Mouse (Mus musculus) right cerebral cortex, postnatal 4 days (tissue): ENCODE measurements at regions not wholly inside any gene's neighbourhood (a gene's known extent, or its start where the extent isn't known, plus 50 kb on each side); places are given as distances from the start of the nearest gene placed in this dataset.

Experiments used
- DNase-seq: peaks from one replicate; pipeline ENCODE4 v3.0.0-alpha.2; 2022

DNA sequence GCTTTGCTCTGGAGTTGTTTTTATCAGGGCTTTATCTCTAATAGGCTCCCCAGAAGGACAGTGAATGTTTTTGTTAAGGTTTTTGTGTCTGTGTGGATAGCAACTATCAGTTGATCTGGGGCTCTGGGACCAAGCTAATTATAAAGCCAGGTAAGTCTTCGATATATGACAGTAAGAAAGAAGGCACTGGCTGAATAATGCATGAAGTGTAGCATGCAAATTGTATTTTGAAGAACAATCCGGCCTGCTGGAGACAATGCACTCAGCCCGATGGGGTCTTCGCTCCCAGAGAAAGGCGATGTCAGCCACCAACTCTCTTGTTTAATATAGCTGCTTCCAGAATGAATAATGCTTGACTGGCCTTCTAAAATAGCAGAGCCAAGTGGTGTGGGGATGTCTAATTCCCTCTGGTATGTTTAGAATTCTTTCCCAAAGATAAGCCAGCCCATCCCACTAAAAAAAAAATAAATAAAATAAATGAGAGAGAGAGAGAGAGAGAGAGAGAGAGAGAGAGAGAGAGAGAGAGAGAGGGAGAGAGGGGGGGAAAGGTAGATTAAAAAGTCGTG is 68.6 kb downstream of the Dad1 start:
- DNase-seq = no peak

DNA sequence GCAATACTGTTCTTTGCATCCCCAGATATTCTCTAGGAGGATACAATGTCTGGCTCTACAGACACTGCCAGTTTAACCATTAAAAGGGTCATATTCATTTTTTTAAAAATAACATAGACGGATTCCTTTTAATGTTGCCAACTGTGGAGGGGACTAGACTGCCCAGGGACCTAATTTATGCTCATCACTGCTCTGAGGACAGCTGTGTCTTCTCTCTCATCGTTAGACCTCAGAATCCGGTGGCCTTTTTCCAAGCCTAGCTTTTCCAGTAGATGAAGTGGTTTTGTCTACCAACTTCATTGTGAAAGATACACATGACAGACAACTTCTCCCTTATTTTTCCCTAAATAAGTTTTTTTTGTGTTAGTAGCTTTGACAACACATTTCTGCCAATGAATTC is 70.0 kb downstream of the Dad1 start:
- no peak for DNase-seq

DNA sequence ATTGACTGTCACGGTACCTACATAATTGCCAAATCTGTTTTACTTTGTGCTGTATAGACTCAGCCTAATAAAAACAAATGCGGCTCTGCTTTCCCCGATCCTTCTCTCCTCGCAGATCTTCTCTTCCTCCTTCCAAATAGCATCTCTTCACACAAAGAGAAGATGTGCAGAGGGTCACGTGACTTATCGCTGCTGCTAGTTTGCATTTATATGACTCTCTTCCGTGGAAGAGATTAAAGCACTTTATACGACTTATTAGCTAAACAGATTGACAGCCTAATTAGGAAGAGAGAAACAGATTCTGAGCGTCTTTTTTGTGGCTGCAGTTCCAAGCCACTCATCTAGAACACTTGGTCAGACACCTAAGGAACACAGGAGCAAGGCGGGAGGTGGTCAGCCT is 71.1 kb downstream of the Dad1 start:
- DNase-seq = no peak

DNA sequence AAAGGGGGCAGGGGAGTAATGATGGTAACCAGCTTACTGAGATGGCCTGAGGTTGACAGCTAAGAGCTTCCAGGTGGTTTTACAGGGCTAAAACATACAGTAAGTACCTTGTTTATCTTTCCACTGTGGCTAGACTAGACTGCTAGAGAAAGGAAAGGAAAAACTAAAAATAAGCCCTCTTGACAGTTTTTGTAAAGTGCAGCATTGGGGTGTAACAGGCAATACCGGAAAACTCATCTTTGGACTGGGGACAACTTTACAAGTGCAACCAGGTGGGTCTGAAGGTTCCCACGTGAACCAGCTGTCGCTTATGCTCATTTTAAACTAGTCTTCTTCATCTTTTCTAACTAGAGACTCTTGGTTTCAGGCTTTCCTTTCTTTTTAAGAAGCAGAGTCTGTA is 72.6 kb downstream of the Dad1 start:
- DNase-seq = no peak

DNA sequence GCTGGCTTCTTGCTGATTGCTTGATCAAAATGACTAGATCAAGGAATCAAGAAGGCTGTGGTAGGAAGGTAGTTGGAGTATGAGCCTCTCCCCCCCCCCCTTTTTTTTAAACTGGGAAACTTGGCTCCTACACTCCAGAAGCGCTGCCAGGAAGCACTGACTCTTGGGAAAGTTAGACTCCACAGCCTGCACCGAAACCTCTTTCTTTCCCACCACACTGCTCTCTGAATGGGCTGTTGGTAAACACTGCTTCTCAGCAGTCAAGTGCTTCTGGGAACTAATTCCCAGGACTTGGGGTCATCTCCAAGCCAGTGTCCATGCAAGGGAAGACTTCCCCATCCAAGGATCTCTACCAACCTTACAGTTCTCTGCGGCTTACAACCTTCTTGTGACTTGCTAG is 73.2 kb downstream of the Dad1 start:
- no peak for DNase-seq

DNA sequence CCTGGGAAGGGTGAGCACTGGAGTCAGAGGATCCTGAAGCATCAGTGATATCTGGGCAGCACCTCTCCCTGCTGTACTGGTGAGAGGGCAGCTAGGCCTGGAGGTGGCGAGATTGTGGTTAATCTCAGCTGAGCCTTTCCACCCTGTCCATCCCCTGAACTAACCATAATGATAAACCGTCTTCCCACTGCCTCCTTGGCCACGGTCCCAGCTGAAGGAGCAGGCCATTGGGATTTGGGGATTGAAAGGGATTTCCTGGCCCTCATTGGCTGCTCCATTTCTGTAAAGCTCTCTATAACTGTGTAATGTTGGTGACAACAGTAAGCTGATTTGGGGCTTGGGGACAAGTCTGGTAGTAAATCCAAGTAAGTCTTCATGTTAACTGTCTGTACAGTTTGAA is 73.6 kb downstream of the Dad1 start:
- DNase-seq = no peak

DNA sequence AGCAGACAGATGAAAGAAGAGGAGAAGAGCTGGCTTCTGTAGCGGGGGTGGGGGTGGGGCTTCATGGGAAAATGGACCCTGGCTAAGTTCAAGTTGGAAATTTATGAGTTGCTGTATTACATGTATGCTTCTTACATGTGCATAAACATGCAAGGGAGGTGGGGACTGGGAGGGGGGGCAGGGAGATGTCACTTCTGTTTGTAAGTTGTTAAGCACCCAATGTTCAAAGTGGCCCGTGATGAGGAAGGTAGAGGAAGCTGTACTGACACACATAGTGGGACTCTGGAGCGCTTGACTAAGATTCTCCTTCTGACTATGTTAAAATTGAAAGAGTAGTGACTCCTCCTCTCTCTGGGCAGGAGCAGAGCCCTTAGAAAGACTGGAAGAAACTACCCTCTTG is 75.0 kb downstream of the Dad1 start:
- DNase-seq = no peak

DNA sequence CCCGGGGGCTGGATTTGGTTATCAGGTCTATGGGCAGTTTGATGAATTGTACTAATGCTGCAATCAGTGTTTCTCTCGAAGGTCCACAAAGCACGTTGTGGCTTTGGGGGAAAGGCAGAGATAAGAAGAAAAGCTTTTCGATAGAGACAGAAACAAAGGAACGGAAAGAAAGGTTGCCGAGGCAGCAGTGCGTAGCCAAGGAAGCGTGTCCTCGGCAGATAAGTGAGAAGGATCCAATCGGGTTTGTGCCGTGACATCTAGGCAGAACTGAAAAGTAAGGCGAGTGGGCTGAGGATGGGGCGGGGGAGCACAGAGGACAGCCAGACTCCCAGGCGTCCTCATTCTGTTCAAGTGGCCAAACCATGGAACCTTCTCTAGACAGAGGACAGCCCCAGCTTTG is 77.4 kb downstream of the Dad1 start:
- no peak for DNase-seq

DNA sequence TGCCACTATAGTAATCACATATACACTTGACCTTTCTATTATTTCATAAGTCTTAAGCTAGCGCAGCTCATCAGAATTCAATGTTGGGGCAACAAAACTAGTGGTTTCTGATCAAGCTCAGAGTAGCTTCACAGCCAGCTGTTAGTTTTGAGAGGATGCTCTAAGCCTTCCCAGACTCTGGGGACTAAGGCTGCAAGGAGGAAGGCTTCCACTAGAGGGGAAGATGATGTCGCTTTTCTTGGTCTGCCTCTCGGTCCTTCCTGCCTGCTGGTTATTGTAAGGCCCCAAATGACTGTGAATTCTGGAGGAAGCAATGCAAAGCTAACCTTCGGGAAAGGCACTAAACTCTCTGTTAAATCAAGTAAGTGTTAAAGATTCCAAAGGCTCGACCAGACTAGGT is 78.4 kb downstream of the Dad1 start:
- DNase-seq = no peak

DNA sequence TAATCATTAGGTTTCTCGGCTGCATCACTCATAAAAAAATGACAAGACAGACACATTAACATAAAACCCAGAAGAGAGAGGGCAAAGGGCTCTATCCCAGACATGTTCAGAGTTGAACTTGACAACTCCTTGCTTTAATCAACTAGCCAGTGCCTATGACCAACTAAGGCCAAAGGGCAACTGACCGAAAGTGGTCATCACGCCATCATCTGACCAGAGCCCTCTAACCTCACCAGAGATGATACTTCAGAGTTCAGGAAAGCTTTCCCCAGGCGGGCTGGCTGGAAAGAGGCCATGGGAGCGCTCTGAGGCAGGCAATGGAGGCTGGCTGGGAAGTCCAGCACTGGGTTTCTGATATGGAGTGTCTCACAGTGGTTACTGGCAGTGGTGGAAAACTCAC is 80.6 kb downstream of the Dad1 start:
- DNase-seq = no peak

DNA sequence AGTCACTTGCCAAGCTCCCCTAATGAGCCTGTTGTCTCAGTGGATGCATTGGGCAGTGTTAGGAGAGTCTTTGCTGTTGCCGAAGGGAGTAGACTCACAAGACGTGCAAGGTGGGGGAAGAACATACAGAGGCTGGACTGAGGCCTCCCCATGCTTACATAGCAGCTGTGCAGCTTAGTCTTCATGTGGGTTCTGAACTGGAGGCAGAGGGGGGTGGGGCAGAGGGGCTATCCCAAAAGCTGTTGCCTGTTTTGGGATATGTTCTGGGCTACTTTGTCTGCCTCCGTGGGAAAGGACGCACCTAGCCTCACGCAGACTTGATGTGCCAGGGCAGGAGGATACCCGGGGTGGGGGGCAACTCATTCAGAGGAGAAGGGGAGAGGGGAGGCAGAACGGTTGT is 84.7 kb downstream of the Dad1 start:
- no peak for DNase-seq

DNA sequence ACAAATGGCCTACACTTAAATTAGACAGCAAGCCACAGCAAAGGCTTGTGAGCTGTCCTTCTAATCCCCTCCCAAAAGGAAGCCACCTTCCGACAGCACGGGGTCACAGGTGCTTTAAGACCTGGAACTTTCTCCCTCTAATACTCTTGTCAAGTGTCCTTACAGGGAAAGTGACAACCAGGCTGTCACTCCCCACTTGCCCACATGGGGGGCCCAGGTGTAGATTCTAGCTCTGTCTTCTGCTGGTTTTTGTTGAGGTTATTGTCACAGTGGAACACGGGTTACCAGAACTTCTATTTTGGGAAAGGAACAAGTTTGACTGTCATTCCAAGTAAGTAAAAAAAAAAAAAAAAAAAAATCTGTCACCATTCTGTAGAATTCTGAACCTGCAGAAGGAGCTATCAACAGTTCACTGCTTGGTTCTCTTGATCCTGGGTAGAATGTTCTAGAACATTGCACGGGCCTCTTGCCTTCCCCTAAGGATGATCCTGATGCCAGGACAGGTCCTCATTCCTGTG is 85.4 kb downstream of the Dad1 start:
- DNase-seq = no peak

DNA sequence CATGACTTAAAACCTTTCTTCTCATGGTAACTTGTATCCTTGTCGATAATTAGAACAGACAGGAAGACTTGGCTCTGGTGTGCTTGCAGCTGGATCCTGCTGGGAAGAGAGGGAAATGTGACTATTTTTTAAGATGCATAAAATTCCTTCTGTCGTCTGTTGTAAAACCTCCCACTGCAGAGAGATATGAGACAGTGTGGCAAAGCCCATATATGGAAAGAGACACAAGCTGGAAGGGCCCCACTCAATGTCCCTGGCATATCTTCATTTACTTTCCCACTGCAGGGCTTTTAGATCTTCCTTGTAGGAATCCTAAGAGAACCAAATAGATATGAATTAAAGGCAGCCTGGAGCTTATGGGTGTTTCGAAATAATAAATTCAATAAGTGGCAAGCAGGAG is 87.8 kb downstream of the Dad1 start:
- DNase-seq = no peak

DNA sequence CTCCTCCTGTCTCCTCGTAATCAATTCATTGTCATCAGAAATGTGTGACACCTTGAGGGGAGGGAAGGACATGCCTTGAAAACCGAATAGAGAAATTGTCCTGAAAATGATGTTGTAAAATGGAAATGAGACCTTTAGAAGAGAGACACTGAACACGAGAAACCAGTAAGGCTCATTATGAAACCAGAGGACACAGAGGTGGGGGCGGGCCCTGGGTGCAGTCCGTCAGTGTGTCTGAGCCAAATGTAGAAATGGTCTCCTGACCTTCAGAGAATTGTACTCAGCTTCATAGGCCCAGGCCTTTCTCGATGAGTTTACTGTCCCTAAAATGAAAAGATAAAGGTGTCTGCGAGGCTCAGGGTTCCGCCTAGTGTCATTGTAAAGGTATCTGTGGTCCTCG is 89.0 kb downstream of the Dad1 start:
- no peak for DNase-seq

DNA sequence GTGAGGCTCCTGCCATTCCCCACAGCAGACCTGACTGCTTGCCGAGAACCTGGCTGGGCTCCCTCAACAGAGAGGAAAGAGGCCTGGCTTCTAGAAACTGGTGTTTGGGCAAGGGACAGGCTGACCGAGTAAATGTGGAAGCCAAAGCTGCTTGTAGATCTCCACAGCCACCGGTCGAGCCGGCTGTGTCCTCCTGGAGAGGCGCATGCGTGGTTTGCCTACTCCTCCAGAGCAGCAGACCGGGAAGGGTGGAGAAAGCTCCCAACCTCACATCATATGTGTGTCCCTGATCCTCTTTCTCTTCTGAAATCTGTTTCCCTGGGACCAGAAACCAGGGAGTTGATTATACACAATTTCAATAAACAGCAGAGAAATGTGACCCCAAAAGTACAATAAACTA is 92.0 kb downstream of the Dad1 start:
- DNase-seq = no peak

DNA sequence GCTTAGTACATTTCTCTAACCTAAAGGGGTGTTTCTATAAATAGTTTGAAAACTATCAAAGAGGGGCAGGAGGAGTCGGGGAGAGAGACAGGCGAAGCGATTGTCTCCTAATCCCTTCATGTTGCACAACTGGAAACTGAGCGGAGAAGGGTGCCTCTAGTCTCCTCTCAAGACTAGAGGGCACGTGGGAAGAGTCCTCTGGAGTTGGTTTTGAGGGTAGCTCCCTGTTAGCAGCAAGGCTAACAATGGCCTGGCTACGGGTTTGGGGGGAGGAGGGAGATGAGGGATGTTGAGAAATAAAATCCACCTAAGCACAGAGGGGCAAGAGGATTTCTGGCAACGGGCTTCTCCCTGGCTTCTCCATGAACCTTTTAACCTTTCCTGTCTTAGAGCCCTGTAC is 92.7 kb downstream of the Dad1 start:
- no peak for DNase-seq

DNA sequence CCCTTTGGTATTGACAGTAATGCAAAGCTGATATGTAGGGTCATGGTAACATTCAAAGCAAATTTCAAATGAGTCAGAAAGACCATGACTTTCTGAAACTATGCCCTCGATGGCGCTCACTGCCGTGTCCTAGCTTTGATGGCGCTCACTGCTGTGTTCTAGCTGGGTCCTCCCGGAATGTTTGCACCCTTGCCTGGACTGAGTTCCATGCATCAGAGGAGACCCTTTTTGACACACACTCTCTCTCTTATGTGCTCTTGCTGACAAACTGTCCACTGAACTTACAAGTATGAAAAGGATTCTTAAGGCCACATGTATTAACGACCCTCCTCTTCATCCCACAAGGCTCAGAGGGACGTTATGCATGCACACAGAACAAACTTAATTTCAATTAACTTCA is 94.1 kb downstream of the Dad1 start:
- no peak for DNase-seq

DNA sequence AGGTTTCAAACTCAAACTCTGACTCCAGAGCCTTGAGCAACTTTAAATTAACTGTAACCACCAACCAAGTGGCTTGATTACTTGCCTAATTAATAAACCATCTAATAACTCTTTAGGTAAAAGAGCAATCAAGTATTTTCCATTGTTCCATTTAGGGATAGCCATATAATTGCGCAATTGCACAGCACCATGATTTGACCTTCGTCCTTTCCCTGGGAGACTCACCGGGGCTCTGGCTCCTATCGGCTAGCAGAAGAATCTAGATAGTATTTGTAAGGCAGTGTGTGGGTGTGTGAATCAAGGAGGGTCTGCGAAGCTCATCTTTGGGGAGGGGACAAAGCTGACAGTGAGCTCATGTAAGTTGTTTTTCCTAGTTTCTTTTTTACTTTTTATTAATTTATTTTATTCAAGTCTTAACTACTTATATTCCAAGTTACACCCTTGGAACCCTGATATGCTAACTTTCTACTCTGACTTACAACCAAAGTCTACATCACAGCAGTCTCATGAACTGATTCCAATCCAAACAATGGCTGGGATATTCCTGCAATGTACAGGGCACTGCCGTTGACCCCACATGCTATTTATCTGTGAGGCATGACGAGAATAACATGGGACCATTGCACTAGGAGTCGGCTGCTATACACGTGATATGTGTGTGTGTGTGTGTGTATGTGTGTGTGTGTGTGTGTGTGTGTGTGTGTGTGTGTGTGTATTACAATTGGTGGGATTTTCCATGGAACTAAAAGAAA is 95.5 kb downstream of the Dad1 start:
- no peak for DNase-seq

DNA sequence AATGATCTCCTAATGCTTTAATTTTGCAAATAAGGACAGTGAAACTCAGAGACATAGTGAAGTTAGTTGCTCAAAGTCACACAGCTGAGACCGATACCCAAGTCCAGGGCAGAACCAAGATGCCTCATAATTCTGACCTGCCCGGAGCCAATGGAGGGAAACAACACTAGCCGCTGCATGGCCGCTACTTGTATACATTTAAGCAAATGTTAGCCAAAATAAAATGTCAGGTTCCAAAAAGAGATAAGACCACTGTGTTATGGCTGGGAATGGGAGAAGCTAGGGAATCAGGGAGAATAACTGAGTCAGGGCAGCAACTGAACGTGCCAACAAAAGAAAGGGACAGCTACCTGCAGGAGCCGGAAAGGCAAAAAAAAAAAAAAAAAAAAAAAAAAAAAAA is 97.4 kb downstream of the Dad1 start:
- no peak for DNase-seq

DNA sequence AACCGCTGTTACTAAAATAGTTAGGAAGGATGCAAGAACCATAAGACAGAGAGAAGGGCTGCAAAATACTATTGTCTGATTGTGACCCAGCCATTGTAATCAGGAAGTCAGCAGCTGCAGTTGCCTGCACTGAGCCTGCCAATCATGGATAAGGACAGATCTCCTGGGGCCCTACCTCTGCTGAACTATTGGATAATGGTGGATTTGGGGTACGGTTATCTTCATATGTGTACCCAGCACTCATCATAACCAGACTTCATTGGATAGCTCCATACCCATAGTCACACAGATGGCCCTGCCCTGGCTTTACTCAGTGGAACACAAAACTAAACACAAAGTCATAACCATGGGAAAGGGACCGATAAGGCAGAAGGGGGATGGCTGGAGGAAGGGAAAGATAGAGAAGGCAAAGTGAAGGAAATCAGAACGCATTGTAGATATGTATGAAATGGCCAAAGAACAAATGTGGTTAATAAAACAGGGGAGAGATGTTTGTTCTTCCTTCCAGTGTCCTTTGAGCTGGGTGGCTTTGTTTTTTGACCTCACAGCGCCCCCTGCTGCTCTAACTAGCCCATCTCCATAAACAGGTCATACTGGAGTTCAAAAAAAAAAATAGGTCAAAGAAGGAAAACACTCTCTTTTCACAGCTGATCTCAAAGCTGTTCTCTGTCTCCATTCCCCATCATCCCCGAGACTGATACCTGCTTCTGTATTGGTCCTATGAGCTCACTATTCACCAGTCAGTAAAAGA is 101.2 kb downstream of the Dad1 start:
- DNase-seq = peak; percentile 66

DNA sequence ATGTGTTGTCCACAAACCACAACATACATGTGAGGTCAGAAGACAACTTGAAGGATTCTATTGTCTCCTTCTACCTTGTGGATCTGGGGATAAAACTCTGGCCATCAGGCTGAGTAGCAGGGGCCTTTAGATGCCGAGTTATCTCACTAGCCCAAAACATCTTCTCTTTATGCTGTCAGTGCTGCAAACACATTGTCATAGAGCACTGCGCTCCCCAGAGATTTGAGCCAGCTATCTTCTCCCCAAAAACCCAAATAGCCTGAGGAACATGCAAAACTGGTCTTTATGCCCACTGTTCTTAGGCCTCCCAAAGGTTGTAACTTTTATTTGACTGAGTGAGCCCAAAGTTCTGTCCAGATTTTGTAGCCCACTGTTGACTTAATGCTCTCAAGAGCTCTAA is 102.0 kb downstream of the Dad1 start:
- DNase-seq = no peak

DNA sequence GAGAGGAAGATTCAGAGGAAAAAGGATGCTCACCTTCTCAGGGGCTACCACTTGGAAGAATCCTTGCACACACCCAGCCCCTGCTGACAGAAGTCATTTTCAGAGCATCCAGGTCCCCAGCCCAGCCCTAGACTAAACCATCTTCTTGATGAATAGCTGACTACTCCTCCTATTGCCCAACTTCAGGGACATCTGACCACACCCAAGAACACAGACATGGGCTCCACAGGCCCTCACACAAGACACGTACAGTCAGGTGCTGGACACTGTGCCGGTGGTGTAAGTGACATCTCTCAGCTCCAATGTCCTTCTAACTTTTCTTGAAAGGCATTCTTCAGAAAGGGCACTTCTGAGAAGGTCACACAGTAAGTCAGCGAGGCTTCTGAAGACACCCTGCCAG is 102.6 kb downstream of the Dad1 start:
- no peak for DNase-seq

DNA sequence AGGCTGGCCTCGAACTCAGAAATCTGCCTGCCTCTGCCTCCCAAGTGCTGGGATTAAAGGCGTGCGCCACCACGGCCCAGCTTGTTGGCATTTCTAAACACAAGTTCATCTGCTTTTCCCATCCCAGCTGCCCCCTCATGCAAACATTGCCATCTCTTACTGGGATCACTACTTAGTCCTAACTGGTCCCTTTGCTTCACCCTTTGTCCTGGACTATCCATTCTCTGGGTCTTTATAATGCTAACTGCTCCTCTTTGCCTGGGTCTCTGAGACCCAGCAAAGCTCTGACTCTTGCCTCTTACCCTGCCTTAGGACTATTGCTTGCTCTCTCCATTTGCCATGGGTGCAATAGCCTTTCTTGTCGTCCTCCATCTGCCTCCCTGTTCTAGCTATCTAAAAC is 103.7 kb downstream of the Dad1 start:
- DNase-seq = no peak

DNA sequence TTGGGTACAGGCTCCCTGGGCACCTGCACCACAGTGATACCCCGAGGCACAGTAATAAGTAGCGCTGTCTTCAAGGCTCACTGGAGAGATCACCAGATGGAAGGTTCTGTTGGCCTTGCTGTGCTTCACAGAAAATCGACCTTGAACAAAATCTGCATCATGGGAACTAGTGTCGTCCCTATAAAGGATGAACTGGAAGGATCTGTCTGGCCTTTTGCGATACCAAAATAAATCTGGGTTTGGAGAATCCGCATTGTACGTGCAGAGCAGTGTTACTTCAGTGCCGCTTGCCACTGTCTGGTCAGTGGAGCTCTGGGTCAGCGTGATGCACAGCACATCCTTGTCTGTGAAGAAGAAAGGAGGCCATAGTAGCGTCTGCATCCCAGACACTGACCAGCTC is 105.3 kb downstream of the Dad1 start:
- no peak for DNase-seq
